Mouse (Mus musculus): ENCODE measurements at regions not wholly inside any gene's neighbourhood (a gene's known extent, or its start where the extent isn't known, plus 50 kb on each side); places are given as distances from the start of the nearest gene placed in this dataset.

- no peak for TF ChIP-seq POLR2A (IDR thresholded peaks at IDR 0.05; ENCODE audit: control insufficient read depth, low read depth, low read length)
- TF ChIP-seq CTCF (IDR thresholded peaks at IDR 0.05; ENCODE audit: control insufficient read depth, insufficient read depth, insufficient replicate concordance, low read depth, low read length), result no peak
Measured at GRCm38 (mm10) chr10:43648186-43648585, 70.1 kb downstream of the Cd24a start.
